Mouse (Mus musculus) forebrain, postnatal 0 days (tissue): ENCODE measurements at regions not wholly inside any gene's neighbourhood (a gene's known extent, or its start where the extent isn't known, plus 50 kb on each side); places are given as distances from the start of the nearest gene placed in this dataset.

ENCODE experiments used
- ATAC-seq: fragments of 200-750 bp; cut with Nextera tagmentation; 2 replicates; pipeline ENCODE4 v1.8.0; 2017; ENCODE audit warnings: mild to moderate bottlenecking, moderate library complexity
- DNase-seq: peaks from one replicate; pipeline ENCODE4 v3.0.0-alpha.2; 2015
- H3K27ac ChIP-seq: fragments of 300-500 bp; sonication (generic); 2 replicates; pipeline ENCODE4 v1.5.1; 2014; ENCODE audit warnings: low read depth, mild to moderate bottlenecking, antibody characterized with exemption, low read length, moderate library complexity, mixed read lengths
- H3K27me3 ChIP-seq: fragments of 300-500 bp; sonication (generic); 2 replicates; pipeline ENCODE4 v1.6.1; 2014; ENCODE audit warnings: mild to moderate bottlenecking, low read length, mixed read lengths; ENCODE audit not compliant: insufficient read depth
- H3K36me3 ChIP-seq: fragments of 300-500 bp; sonication (generic); 2 replicates; pipeline ENCODE4 v1.6.1; 2014; ENCODE audit warnings: mild to moderate bottlenecking, moderate library complexity; ENCODE audit not compliant: insufficient read depth
- H3K4me1 ChIP-seq: fragments of 300-500 bp; sonication (generic); 2 replicates; pipeline ENCODE4 v1.6.1; 2014; ENCODE audit warnings: antibody characterized with exemption; ENCODE audit not compliant: insufficient read depth
- H3K4me2 ChIP-seq: fragments of 300-500 bp; sonication (generic); 2 replicates; pipeline ENCODE4 v1.6.1; 2014; ENCODE audit warnings: low read depth, mild to moderate bottlenecking, moderate library complexity
- H3K4me3 ChIP-seq: fragments of 300-500 bp; sonication (generic); 2 replicates; pipeline ENCODE4 v1.5.1; 2014; ENCODE audit warnings: low read depth, low read length, mixed read lengths
- H3K9ac ChIP-seq: fragments of 300-500 bp; sonication (generic); 2 replicates; pipeline ENCODE4 v1.6.1; 2014; ENCODE audit warnings: mild to moderate bottlenecking
- H3K9me3 ChIP-seq: fragments of 300-500 bp; sonication (generic); 2 replicates; pipeline ENCODE4 v1.6.1; 2016; ENCODE audit warnings: low read length
- CTCF ChIP-seq: sonication (generic); IDR thresholded peaks from 2 replicates; pipeline ENCODE4 v1.5.1; 2016; ENCODE audit warnings: antibody characterized with exemption, control low read depth, low read depth
- WGBS: fragments of 180-500 bp; shearing (Covaris S2); extraction: QIAGEN DNeasy Blood & Tissue Kit; methylation state at CpG from one replicate; pipeline ENCODE4 v1.1.7; 2014; 5-methylcytosine and 5-hydroxymethylcytosine counted together

DNA sequence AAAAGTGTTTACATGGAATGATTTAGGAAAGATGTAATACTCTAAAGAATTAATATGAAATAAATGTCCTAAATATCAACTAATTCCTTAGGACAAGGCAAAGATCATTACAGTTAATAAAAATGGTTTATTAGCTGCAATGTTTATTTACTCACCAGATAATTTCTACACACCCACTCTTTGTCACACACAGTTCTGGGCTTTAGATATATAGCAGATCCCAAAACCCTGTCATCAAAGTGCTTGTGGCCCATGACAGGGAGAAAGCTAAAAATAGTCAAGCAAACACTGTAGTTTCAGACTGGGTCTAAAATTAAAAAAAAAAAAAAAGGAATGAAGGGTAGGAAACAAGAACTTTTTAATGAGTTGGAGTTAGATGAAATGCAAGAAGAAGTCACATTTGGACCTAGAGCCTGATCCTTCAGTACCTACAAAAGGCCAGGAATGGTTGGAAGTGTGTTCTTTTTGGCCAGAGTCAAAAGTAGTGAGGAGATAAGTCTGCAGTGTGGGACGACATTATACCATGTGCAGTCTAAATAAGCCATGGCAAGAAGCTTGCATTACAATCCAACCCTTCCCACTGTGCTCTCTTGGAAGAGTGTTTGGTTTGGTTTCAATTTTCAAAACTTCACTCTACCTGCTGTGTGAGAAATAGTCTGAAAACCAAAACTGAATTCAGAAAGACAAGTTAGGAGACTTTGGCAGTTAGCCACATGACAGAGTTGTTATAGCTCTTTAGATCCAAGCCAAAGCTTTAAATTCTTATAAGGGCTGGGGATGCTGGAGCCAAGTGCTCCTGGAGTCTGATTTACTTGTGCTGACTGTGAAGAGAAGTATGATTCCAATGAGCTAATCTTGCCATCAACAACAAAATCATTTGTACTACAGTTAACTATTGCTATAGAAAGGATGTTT, 266.5 kb upstream of the Irak1bp1 start:
- no peaks in the 10 kb centered on the region for H3K4me1 ChIP-seq
- H3K9me3 ChIP-seq = no peaks in the 10 kb centered on the region
- DNase-seq (peak; percentile 52), ATAC-seq (peak; percentile 50; the same call in 1 of the 2 replicates)
- H3K27me3 ChIP-seq = no peaks in the 10 kb centered on the region
- no peak overlapping the region for H3K9ac ChIP-seq
- TF ChIP-seq CTCF = no peak
- no peaks in the 10 kb centered on the region for H3K36me3 ChIP-seq
- no peak overlapping the region for H3K4me2 ChIP-seq
- H3K27ac ChIP-seq = no peak overlapping the region
- H3K4me3 ChIP-seq = no peak overlapping the region
- 59% methylated on average over 1 of the region's 1 CpGs for WGBS

GRCm38 (mm10) chr9:82581373-82582018, 247.8 kb upstream of the Irak1bp1 start:
- no peaks in the 10 kb centered on the region for H3K9me3 ChIP-seq
- no peaks in the 10 kb centered on the region for H3K36me3 ChIP-seq
- ATAC-seq (peak; percentile 45; the same call in 1 of the 2 replicates), DNase-seq (no peak)
- no peak for TF ChIP-seq CTCF
- H3K9ac ChIP-seq = no peak overlapping the region
- no peaks in the 10 kb centered on the region for H3K27me3 ChIP-seq
- H3K4me3 ChIP-seq = no peak overlapping the region
- H3K4me1 ChIP-seq = no peaks in the 10 kb centered on the region
- no peak overlapping the region for H3K27ac ChIP-seq
- H3K4me2 ChIP-seq = no peak overlapping the region
- WGBS = 29% methylated on average over 4 of the region's 4 CpGs

DNA sequence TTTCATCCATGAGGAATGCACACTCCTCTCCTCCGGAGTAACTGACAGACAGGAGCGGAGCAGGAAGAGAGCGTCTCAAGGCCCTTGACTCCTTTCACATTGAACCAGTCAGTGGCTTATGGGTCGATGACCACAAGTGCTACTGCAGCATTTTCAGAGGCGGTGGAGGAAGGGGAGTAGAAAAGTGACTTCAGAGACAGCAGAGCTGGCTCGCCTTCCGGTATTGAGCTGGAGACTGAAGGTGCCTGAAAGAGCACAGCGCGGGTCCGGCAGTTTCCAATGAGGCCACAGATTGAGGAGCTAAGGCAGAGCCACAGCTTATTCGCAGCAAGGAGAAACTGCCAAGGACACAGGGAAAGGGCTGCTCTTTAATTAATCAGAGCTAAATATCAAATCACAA, 220.2 kb upstream of the Irak1bp1 start:
- 73% methylated on average over 11 of the region's 11 CpGs for WGBS
- no peak overlapping the region for H3K4me2 ChIP-seq
- ATAC-seq = no peak

GRCm38 (mm10) chr9:82609946-82610345, 219.4 kb upstream of the Irak1bp1 start:
- H3K27me3 ChIP-seq = no peaks in the 10 kb centered on the region
- H3K9ac ChIP-seq = no peak overlapping the region
- no peaks in the 10 kb centered on the region for H3K36me3 ChIP-seq
- ATAC-seq (peak; percentile 76), DNase-seq (no peak)
- no peak overlapping the region for H3K27ac ChIP-seq
- H3K4me2 ChIP-seq = no peak overlapping the region
- no peaks in the 10 kb centered on the region for H3K4me1 ChIP-seq
- 73% methylated on average over 4 of the region's 4 CpGs for WGBS
- TF ChIP-seq CTCF = no peak
- H3K4me3 ChIP-seq = no peak overlapping the region
- no peaks in the 10 kb centered on the region for H3K9me3 ChIP-seq

More for the DNA sequence above, 220.2 kb upstream of the Irak1bp1 start:
- no peak for TF ChIP-seq CTCF
- Histone ChIP-seq H3K27ac (no peak overlapping the region), H3K4me1 (no peaks in the 10 kb centered on the region), H3K36me3 (no peaks in the 10 kb centered on the region), H3K27me3 (no peaks in the 10 kb centered on the region), H3K9ac (no peak overlapping the region), H3K9me3 (no peaks in the 10 kb centered on the region), H3K4me3 (no peak overlapping the region)
- no peak for DNase-seq

DNA sequence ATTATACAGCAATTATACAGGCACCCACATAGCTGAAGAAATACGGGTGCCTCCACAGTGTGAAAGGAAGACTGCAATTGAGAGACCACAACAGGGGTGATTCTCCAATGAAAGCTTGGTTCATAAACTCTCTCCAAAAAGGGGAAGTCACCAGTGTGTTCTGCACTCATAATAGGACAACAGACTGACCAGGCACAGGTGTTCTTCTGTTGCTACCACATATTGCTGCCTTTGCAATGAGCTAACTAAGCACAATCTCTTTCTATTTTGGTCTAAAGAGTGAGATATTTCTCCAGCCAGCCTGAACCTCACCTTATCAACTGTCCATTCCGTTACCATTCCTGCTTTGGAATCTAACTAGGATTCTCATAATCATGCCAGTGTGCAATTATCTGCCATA, 216.8 kb upstream of the Irak1bp1 start:
- DNase-seq = no peak
- no peak for TF ChIP-seq CTCF
- no peak overlapping the region for H3K9ac ChIP-seq
- WGBS = 86% methylated on average over 2 of the region's 2 CpGs
- H3K27me3 ChIP-seq = no peaks in the 10 kb centered on the region
- H3K36me3 ChIP-seq = no peaks in the 10 kb centered on the region
- H3K9me3 ChIP-seq = no peaks in the 10 kb centered on the region
- no peak overlapping the region for H3K4me2 ChIP-seq
- no peak overlapping the region for H3K4me3 ChIP-seq
- no peak for ATAC-seq
- no peaks in the 10 kb centered on the region for H3K4me1 ChIP-seq
- H3K27ac ChIP-seq = no peak overlapping the region

DNA sequence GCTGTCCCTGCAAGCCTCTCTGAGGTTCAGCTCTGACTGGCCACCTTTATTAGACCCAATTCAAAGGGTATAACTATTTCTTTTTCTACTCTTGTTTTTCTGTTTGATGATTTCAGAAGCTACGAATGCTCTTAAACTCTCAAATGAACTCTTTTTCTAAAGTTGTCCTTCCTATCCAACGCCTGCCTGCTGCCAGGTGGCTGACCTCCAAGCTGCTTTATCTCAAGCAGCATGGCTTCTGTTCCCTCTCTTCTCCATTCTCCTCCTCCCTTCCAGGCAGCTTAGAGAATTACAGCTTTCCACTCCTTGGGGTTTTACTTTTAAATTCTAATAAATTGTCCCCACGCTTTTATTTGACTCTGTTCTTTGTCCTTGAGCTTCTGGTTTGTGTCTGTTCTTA, 196.9 kb upstream of the Irak1bp1 start:
- H3K9ac ChIP-seq = no peak overlapping the region
- no peak overlapping the region for H3K4me2 ChIP-seq
- H3K36me3 ChIP-seq = no peaks in the 10 kb centered on the region
- H3K4me1 ChIP-seq = no peaks in the 10 kb centered on the region
- ATAC-seq = no peak
- TF ChIP-seq CTCF = no peak
- no peaks in the 10 kb centered on the region for H3K9me3 ChIP-seq
- no peak for DNase-seq
- 62% methylated on average over 3 of the region's 3 CpGs for WGBS
- no peak overlapping the region for H3K4me3 ChIP-seq
- H3K27me3 ChIP-seq = no peaks in the 10 kb centered on the region
- H3K27ac ChIP-seq = no peak overlapping the region

GRCm38 (mm10) chr9:82640277-82640676, 189.1 kb upstream of the Irak1bp1 start:
- no peaks in the 10 kb centered on the region for H3K36me3 ChIP-seq
- no peak for DNase-seq
- no peak overlapping the region for H3K9ac ChIP-seq
- H3K4me3 ChIP-seq = no peak overlapping the region
- TF ChIP-seq CTCF = no peak
- H3K27me3 ChIP-seq = no peaks in the 10 kb centered on the region
- no peaks in the 10 kb centered on the region for H3K9me3 ChIP-seq
- no peak overlapping the region for H3K4me2 ChIP-seq
- 88% methylated on average over 2 of the region's 2 CpGs for WGBS
- ATAC-seq = no peak
- no peaks in the 10 kb centered on the region for H3K4me1 ChIP-seq
- no peak overlapping the region for H3K27ac ChIP-seq
